Mouse (Mus musculus): Measurements from ENCODE around the gene Gm38100.

DNA sequence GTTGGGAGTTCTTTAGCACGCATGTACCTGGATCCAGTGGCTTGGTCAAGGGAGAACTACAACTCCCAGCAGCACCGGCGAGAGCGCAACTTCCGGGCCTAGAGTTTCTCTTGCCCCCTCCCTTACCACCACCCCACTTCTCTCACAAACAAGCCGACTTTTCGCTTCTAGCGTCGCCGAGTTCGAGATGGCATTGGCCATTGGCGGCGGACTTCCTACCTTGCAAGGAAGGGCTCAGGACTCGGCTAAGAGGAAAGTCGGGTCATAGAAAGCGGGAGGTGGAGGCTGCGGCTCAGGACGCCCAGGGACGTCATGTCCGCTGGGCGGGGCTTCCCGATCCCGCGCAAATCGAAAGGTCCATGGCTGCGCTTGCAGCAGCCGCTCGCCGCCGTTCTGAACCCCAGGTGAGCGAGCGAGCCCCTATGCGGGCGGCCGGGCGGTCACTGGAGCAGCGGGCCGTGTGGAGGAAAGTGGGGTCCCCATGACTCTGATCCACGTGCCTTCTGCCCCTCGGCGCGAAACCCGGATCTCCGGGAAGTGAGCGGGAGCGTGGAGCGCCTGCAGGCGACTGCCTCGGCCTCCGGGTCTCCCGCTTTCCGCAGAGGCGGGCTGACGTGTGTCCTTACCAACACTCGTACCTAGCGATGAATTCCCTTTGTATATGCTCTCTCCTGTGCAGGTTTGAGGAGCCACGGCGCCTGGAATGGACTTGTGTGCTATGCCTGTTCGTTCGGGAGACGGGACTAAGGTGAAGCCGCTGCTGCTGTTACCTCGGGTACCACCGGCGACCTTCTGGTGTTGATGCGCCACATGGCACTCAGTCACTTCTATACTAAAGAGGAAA, 39.5 kb upstream of the Gm38100 start, which contains the start of gene Exo1:
- TF ChIP-seq CTCF (IDR thresholded peaks at IDR 0.05; ENCODE audit: borderline replicate concordance, insufficient read depth, low read length) (no peak), POLR2A (IDR thresholded peaks at IDR 0.05; ENCODE audit: low read depth, low read length) (peak; percentile 42; the same call in 1 of the 2 replicates)
